Mouse (Mus musculus): ENCODE results near the gene Clk3.

The Clk3 gene

GRCm38 (mm10) chr9:57765364-57766351 is at the start of gene Clk3:
Gene Clk3 (minus strand): TSS chr9:57765860.
- DNase-seq (ENCODE audit: low read depth) = peak; percentile 70

- no peak for DNase-seq (ENCODE audit: low read depth)
Measured at GRCm38 (mm10) chr9:57814866-57815265, 49.2 kb upstream of the Clk3 start.

- no peak for DNase-seq (ENCODE audit: low read depth)
Measured at GRCm38 (mm10) chr9:57814014-57814413, 48.4 kb upstream of the Clk3 start.

- no peak for DNase-seq (ENCODE audit: low read depth)
Measured at GRCm38 (mm10) chr9:57811793-57812733, 46.4 kb upstream of the Clk3 start.

- no peak for DNase-seq (ENCODE audit: low read depth)
Measured at GRCm38 (mm10) chr9:57810691-57811090, 45.0 kb upstream of the Clk3 start.

- DNase-seq (ENCODE audit: low read depth) = no peak
Measured at GRCm38 (mm10) chr9:57808771-57809310, 43.2 kb upstream of the Clk3 start.

- no peak for DNase-seq (ENCODE audit: low read depth)
Measured at GRCm38 (mm10) chr9:57807174-57807651, 41.6 kb upstream of the Clk3 start.

GRCm38 (mm10) chr9:57806066-57806481 is 40.4 kb upstream of the Clk3 start:
- no peak for DNase-seq (ENCODE audit: low read depth)

- DNase-seq (ENCODE audit: low read depth) = peak; percentile 61
Measured at GRCm38 (mm10) chr9:57805087-57805737, 39.6 kb upstream of the Clk3 start.

GRCm38 (mm10) chr9:57803839-57804238 is 38.2 kb upstream of the Clk3 start:
- no peak for DNase-seq (ENCODE audit: low read depth)

GRCm38 (mm10) chr9:57803047-57803446 is 37.4 kb upstream of the Clk3 start:
- DNase-seq (ENCODE audit: low read depth) = no peak

GRCm38 (mm10) chr9:57800325-57800975 is 34.8 kb upstream of the Clk3 start:
- peak; percentile 30 for DNase-seq (ENCODE audit: low read depth)

- DNase-seq (ENCODE audit: low read depth) = no peak
Measured at GRCm38 (mm10) chr9:57798725-57799253, 33.1 kb upstream of the Clk3 start.

- DNase-seq (ENCODE audit: low read depth) = no peak
Measured at GRCm38 (mm10) chr9:57797456-57797855, 31.8 kb upstream of the Clk3 start.

GRCm38 (mm10) chr9:57789733-57790132 is 24.1 kb upstream of the Clk3 start:
- peak; percentile 81 for DNase-seq (ENCODE audit: low read depth)

- DNase-seq (ENCODE audit: low read depth) = peak; percentile 74
Measured at GRCm38 (mm10) chr9:57782656-57783055, 17.0 kb upstream of the Clk3 start.

- DNase-seq (ENCODE audit: low read depth) = no peak
Measured at GRCm38 (mm10) chr9:57775736-57776135, 10.1 kb upstream of the Clk3 start.

- DNase-seq (ENCODE audit: low read depth) = no peak
Measured at GRCm38 (mm10) chr9:57775026-57775425, 9.4 kb upstream of the Clk3 start.

- DNase-seq (ENCODE audit: low read depth) = peak; percentile 75
Measured at GRCm38 (mm10) chr9:57774168-57774567, 8.5 kb upstream of the Clk3 start.

- no peak for DNase-seq (ENCODE audit: low read depth)
Measured at GRCm38 (mm10) chr9:57773754-57774153, 8.1 kb upstream of the Clk3 start.

- no peak for DNase-seq (ENCODE audit: low read depth)
Measured at GRCm38 (mm10) chr9:57770836-57771235, 5.2 kb upstream of the Clk3 start.

Data from 416B (cell line).